Mouse (Mus musculus): Measurements from ENCODE around the gene Strn.

DNA sequence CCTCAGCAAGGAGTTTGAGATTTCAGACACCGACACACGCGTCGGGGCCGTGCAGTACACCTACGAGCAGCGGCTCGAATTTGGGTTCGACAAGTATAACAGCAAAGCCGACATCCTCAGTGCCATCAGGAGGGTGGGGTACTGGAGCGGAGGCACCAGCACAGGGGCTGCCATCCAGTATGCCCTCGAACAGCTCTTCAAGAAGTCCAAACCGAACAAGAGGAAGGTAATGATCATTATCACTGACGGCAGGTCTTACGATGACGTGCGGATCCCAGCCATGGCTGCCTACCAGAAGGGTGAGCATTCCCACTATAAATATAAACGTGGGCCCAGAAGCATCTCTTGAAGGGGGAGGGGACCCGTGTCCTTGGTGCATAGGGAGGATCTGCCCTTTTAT, 112.1 kb downstream of the Strn start:
- TF ChIP-seq POLR2A (IDR thresholded peaks at IDR 0.05; ENCODE audit: low read depth, low read length) = no peak
- no peak for TF ChIP-seq CTCF (IDR thresholded peaks at IDR 0.05; ENCODE audit: extremely low read depth, insufficient read depth, insufficient read length, insufficient replicate concordance)
